Mouse (Mus musculus): ENCODE data around the gene Hnrnpab.

DNA sequence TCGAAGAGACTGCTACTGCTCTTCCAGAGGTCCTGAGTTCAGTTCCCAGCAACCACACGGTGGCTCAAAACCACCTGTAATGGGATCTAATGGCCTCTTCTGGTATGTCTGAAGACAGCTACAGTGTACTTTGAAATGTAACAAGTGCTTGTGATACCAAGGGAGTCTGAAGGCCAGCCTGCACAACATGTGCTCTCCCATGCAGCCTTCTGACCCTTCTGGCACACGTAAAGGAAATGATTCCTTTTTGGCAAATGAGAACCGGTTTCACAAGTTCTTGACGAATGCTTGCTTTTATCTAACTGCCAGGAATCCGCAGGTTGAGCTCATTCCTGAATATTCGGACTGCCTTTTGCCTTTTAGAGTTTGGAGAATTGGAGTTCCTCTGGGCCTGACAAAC, 8.5 kb upstream of the Hnrnpab start:
- no peak for TF ChIP-seq CTCF (IDR thresholded peaks at IDR 0.05)
- peak; percentile 75 for TF ChIP-seq EP300 (IDR thresholded peaks at IDR 0.05)
